Mouse (Mus musculus): Measurements from ENCODE around the gene Adprm. TPM values are rescaled to one million over a fixed set of nuclear protein-coding genes. Genes with fewer than 3 reads are reported as not detected.
A peak's percentile ranks its signal among the peaks of the same experiment; 100 is the strongest.

The Adprm gene
- polyA plus RNA-seq, 1 experiment from 2014 or later: 15.0 TPM

GRCm38 (mm10) chr11:67019711-67020475, 32.5 kb downstream of the Adprm start:
- H3K27ac ChIP-seq (ENCODE audit: low read depth): no peak overlapping the region
- 0 out of 2 replicates have a peak, but pooled peaks cover 3% of the 10 kb centered on the region for H3K27me3 ChIP-seq (ENCODE audit: insufficient read depth, low read length)
- TF ChIP-seq CTCF (IDR thresholded peaks at IDR 0.05; ENCODE audit: low read depth) (no peak), EP300 (IDR thresholded peaks at IDR 0.05; ENCODE audit: low read depth) (no peak)
- no peak overlapping the region for H3K4me3 ChIP-seq (ENCODE audit: low read depth, low read length)
- H3K9ac ChIP-seq (replicated peaks): no peak overlapping the region
- H3K9me3 ChIP-seq (ENCODE audit: low read length): no peaks in the 10 kb centered on the region
- no peaks in the 10 kb centered on the region for H3K36me3 ChIP-seq (replicated peaks; ENCODE audit: insufficient read depth, low read length)
- no peak overlapping the region for H3K4me2 ChIP-seq (ENCODE audit: low read depth, low read length)
- ATAC-seq: no peak
- no peak for DNase-seq
- H3K4me1 ChIP-seq (ENCODE audit: insufficient read depth): no peaks in the 10 kb centered on the region
- 49% methylated on average over 7 of the region's 7 CpGs for WGBS (ENCODE audit: insufficient replicate concordance)

DNA sequence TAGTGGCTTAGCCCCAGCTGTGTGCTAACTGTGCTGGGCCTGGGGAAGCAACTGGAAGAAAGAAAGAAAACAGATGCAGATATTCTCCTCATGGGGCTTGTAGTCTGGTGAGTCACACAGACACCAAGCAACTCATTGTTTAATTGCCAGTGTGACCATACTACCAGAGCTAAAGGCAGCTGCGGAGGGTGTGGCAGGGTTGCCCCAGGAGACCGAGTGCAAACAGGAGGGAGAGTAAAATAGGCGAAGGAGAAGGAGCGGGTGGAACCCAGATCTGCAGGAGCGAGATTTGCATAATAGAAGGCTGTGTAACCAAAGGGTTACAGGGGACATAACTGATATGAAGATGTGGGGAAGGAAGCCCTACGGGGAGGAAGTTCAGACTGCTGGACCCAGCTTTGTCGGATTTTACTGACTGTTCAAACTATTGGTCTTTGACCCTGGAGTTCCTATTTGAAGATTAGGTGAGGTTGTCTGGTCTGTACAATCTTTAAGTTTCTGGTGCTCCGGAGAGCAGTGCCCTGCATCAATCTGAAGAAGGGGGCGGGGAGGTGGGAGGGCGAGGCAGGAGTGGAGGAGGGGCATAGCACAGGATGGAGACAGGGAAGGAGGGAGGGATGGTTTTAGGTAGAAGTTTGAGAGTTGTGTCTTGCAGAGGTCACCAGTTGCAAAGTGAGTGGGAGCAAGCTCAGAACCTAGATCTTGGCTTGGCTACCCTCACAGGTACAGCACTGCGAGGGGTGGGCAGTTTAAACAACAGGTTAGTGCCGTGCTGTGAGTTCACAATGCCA, 34.4 kb downstream of the Adprm start:
- DNase-seq (no peak), ATAC-seq (no peak)
- Histone ChIP-seq H3K4me3 (ENCODE audit: low read depth, low read length) (no peak overlapping the region), H3K9ac (replicated peaks) (no peak overlapping the region), H3K4me2 (ENCODE audit: low read depth, low read length) (0 out of 2 replicates have a peak overlapping the region, but pooled peaks have one; percentile 13), H3K9me3 (ENCODE audit: low read length) (no peaks in the 10 kb centered on the region), H3K4me1 (ENCODE audit: insufficient read depth) (no peaks in the 10 kb centered on the region), H3K27me3 (ENCODE audit: insufficient read depth, low read length) (0 out of 2 replicates have a peak, but pooled peaks cover 3% of the 10 kb centered on the region), H3K27ac (ENCODE audit: low read depth) (no peak overlapping the region), H3K36me3 (replicated peaks; ENCODE audit: insufficient read depth, low read length) (no peaks in the 10 kb centered on the region)
- WGBS (ENCODE audit: insufficient replicate concordance): 6% methylated on average over 12 of the region's 12 CpGs
- TF ChIP-seq CTCF (IDR thresholded peaks at IDR 0.05; ENCODE audit: low read depth) (no peak), EP300 (IDR thresholded peaks at IDR 0.05; ENCODE audit: low read depth) (no peak)

DNA sequence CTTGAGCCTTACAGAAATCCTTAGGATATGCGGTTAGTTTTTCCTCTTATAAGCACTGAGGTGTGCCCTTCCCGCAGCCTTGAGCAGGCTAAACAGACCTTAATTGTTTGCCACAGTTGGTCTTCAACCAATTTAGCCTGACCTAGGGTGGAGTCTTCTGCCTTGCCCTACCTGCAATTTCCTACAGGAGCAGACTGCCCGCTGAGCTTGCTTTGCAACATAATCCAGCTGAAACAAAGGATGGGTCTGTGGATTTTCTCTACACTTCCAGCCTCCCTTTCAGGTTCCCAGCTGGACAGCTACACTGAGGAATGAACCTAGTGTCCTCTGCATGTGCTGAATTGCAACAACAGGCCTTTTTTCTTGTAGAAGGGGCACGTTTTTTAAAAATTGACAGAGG, 40.8 kb downstream of the Adprm start:
- no peak for DNase-seq
- H3K9ac ChIP-seq (replicated peaks): no peak overlapping the region
- no peaks in the 10 kb centered on the region for H3K36me3 ChIP-seq (replicated peaks; ENCODE audit: insufficient read depth, low read length)
- H3K27me3 ChIP-seq (ENCODE audit: insufficient read depth, low read length): no peaks in the 10 kb centered on the region
- H3K27ac ChIP-seq (ENCODE audit: low read depth): no peak overlapping the region
- H3K4me1 ChIP-seq (ENCODE audit: insufficient read depth): no peaks in the 10 kb centered on the region
- no peak overlapping the region for H3K4me2 ChIP-seq (ENCODE audit: low read depth, low read length)
- H3K9me3 ChIP-seq (ENCODE audit: low read length): no peaks in the 10 kb centered on the region
- WGBS (ENCODE audit: insufficient replicate concordance): 59% methylated on average over 4 of the region's 4 CpGs
- ATAC-seq: no peak
- no peak overlapping the region for H3K4me3 ChIP-seq (ENCODE audit: low read depth, low read length)
- TF ChIP-seq EP300 (IDR thresholded peaks at IDR 0.05; ENCODE audit: low read depth): no peak
- TF ChIP-seq CTCF (IDR thresholded peaks at IDR 0.05; ENCODE audit: low read depth): no peak

- Histone ChIP-seq H3K9ac (replicated peaks) (no peak overlapping the region), H3K36me3 (replicated peaks; ENCODE audit: insufficient read depth, low read length) (no peaks in the 10 kb centered on the region), H3K27me3 (ENCODE audit: insufficient read depth, low read length) (no peaks in the 10 kb centered on the region), H3K9me3 (ENCODE audit: low read length) (no peaks in the 10 kb centered on the region), H3K4me1 (ENCODE audit: insufficient read depth) (no peaks in the 10 kb centered on the region), H3K4me2 (ENCODE audit: low read depth, low read length) (no peak overlapping the region), H3K27ac (ENCODE audit: low read depth) (no peak overlapping the region), H3K4me3 (ENCODE audit: low read depth, low read length) (no peak overlapping the region)
- DNase-seq (no peak), ATAC-seq (no peak)
- WGBS (ENCODE audit: insufficient replicate concordance): 4% methylated on average over 8 of the region's 8 CpGs
- TF ChIP-seq EP300 (IDR thresholded peaks at IDR 0.05; ENCODE audit: low read depth) (no peak), CTCF (IDR thresholded peaks at IDR 0.05; ENCODE audit: low read depth) (0 out of 2 replicates have a peak, but pooled peaks have one; percentile 8)
Observed at GRCm38 (mm10) chr11:67010430-67010829, 42.0 kb downstream of the Adprm start.

- Histone ChIP-seq H3K4me2 (ENCODE audit: low read depth, low read length) (no peak overlapping the region), H3K4me3 (ENCODE audit: low read depth, low read length) (no peak overlapping the region), H3K27ac (ENCODE audit: low read depth) (no peak overlapping the region), H3K27me3 (ENCODE audit: insufficient read depth, low read length) (no peaks in the 10 kb centered on the region), H3K9me3 (ENCODE audit: low read length) (no peaks in the 10 kb centered on the region), H3K36me3 (replicated peaks; ENCODE audit: insufficient read depth, low read length) (no peaks in the 10 kb centered on the region), H3K4me1 (ENCODE audit: insufficient read depth) (no peaks in the 10 kb centered on the region), H3K9ac (replicated peaks) (no peak overlapping the region)
- DNase-seq (no peak), ATAC-seq (no peak)
- 85% methylated on average over 4 of the region's 4 CpGs for WGBS (ENCODE audit: insufficient replicate concordance)
- TF ChIP-seq EP300 (IDR thresholded peaks at IDR 0.05; ENCODE audit: low read depth) (no peak), CTCF (IDR thresholded peaks at IDR 0.05; ENCODE audit: low read depth) (no peak)
Observed at GRCm38 (mm10) chr11:67008528-67008927, 43.9 kb downstream of the Adprm start.

DNA sequence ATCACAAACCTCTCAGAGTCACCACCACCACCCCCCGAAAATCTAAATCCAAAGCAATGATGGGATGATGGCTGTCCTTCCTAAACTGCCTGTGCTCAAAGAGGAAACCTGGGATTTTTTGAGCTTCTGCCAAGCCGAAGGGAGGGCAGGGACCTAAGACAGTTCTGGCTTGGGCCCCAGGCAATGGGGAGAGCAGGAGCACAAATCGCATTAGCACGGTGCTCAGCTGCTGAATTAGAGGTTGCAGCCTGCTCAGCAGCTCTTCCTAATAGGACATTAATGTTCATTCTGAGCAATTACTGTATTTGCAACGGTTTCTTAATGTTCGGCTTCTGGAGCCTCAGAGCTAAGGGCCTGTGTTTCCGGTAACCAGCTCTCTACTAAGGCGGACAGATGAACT, 44.4 kb downstream of the Adprm start:
- 85% methylated on average over 8 of the region's 8 CpGs for WGBS (ENCODE audit: insufficient replicate concordance)
- H3K36me3 ChIP-seq (replicated peaks; ENCODE audit: insufficient read depth, low read length): no peaks in the 10 kb centered on the region
- no peaks in the 10 kb centered on the region for H3K4me1 ChIP-seq (ENCODE audit: insufficient read depth)
- H3K27ac ChIP-seq (ENCODE audit: low read depth): no peak overlapping the region
- no peak for ATAC-seq
- H3K4me2 ChIP-seq (ENCODE audit: low read depth, low read length): no peak overlapping the region
- DNase-seq: no peak
- no peaks in the 10 kb centered on the region for H3K9me3 ChIP-seq (ENCODE audit: low read length)
- no peak for TF ChIP-seq CTCF (IDR thresholded peaks at IDR 0.05; ENCODE audit: low read depth)
- no peak for TF ChIP-seq EP300 (IDR thresholded peaks at IDR 0.05; ENCODE audit: low read depth)
- no peaks in the 10 kb centered on the region for H3K27me3 ChIP-seq (ENCODE audit: insufficient read depth, low read length)
- H3K9ac ChIP-seq (replicated peaks): no peak overlapping the region
- H3K4me3 ChIP-seq (ENCODE audit: low read depth, low read length): no peak overlapping the region
